Mouse (Mus musculus) T-helper 17 cell (primary cell): ENCODE measurements at regions not wholly inside any gene's neighbourhood (a gene's known extent, or its start where the extent isn't known, plus 50 kb on each side); places are given as distances from the start of the nearest gene placed in this dataset.

ENCODE experiments used
- in situ Hi-C, 2 experiments: fragments of 300-600 bp; cut with MboI, MseI; formaldehyde crosslinking; loops; 1 replicate in 1 of 2; 2 replicates in 1 of 2; pipeline ENCODE4 v1.15.1; 2025; ENCODE audit warnings: high pct_unique_total_duplicates in 2 of 2

- in situ Hi-C loops, result no loop called here
Observed at GRCm38 (mm10) chr2:133498186-133498571, 53.8 kb upstream of the Bmp2 start.

GRCm38 (mm10) chr2:133498717-133499143, 53.2 kb upstream of the Bmp2 start:
- in situ Hi-C loops, result no loop called here

- in situ Hi-C loops, result no loop called here
Observed at GRCm38 (mm10) chr2:133499904-133500303, 52.1 kb upstream of the Bmp2 start.
